Mouse (Mus musculus): Measurements from ENCODE around the gene Maz. TPM values are rescaled to one million over a fixed set of nuclear protein-coding genes. Genes with fewer than 3 reads are reported as not detected.

The Maz gene
- polyA plus RNA-seq, 1 experiment from 2014 or later, result 20.0 TPM

- TF ChIP-seq CTCF (IDR thresholded peaks at IDR 0.05; ENCODE audit: low read depth), result no peak
- no peak for TF ChIP-seq EP300 (IDR thresholded peaks at IDR 0.05; ENCODE audit: low read depth)
- H3K9ac ChIP-seq (replicated peaks), result no peak overlapping the region
- no peaks in the 10 kb centered on the region for H3K27me3 ChIP-seq (ENCODE audit: insufficient read depth, low read length)
- no peak for DNase-seq
- H3K4me1 ChIP-seq (ENCODE audit: insufficient read depth), result no peaks in the 10 kb centered on the region
- H3K36me3 ChIP-seq (replicated peaks; ENCODE audit: insufficient read depth, low read length), result no peaks in the 10 kb centered on the region
- 63% methylated on average over 5 of the region's 5 CpGs for WGBS (ENCODE audit: insufficient replicate concordance)
- H3K4me3 ChIP-seq (ENCODE audit: low read depth, low read length), result no peak overlapping the region
- H3K27ac ChIP-seq (ENCODE audit: low read depth), result no peak overlapping the region
- H3K9me3 ChIP-seq (ENCODE audit: low read length), result no peaks in the 10 kb centered on the region
- H3K4me2 ChIP-seq (ENCODE audit: low read depth, low read length), result no peak overlapping the region
- ATAC-seq, result no peak
These were observed 28.3 kb upstream of the Maz start for GRCm38 (mm10) chr7:127055026-127055585.

GRCm38 (mm10) chr7:127041851-127042672, 15.2 kb upstream of the Maz start, which contains the start of gene Kif22:
Kif22 (minus strand) TSS chr7:127042471.
- peak; percentile 93 for ATAC-seq
- Histone ChIP-seq H3K4me3 (ENCODE audit: low read depth, low read length) (peak within 1 kb of the TSS; percentile 94), H3K9me3 (ENCODE audit: low read length) (no peaks in the 10 kb centered on the region), H3K27me3 (ENCODE audit: insufficient read depth, low read length) (no peaks in the 10 kb centered on the region), H3K4me1 (ENCODE audit: insufficient read depth) (peaks cover 13% of the 10 kb centered on the region), H3K27ac (ENCODE audit: low read depth) (peak within 1 kb of the TSS; percentile 81), H3K36me3 (replicated peaks; ENCODE audit: insufficient read depth, low read length) (0 out of 2 replicates have a peak, but pooled peaks cover 4% of the 10 kb centered on the region), H3K9ac (replicated peaks) (peak within 1 kb of the TSS; percentile 92), H3K4me2 (ENCODE audit: low read depth, low read length) (peak within 1 kb of the TSS; percentile 71)
- WGBS (ENCODE audit: insufficient replicate concordance), result under 1% methylated on average over 53 of the region's 53 CpGs
- peak; percentile 92 for DNase-seq
- TF ChIP-seq EP300 (IDR thresholded peaks at IDR 0.05; ENCODE audit: low read depth) (peak; percentile 74), CTCF (IDR thresholded peaks at IDR 0.05; ENCODE audit: low read depth) (no peak)

GRCm38 (mm10) chr7:127031244-127031643, 4.4 kb upstream of the Maz start:
- H3K9me3 ChIP-seq (ENCODE audit: low read length), result no peaks in the 10 kb centered on the region
- no peak overlapping the region for H3K27ac ChIP-seq (ENCODE audit: low read depth)
- H3K4me3 ChIP-seq (ENCODE audit: low read depth, low read length), result no peak overlapping the region
- no peak overlapping the region for H3K9ac ChIP-seq (replicated peaks)
- DNase-seq (no peak), ATAC-seq (no peak)
- 82% methylated on average over 1 of the region's 1 CpGs for WGBS (ENCODE audit: insufficient replicate concordance)
- H3K4me2 ChIP-seq (ENCODE audit: low read depth, low read length), result no peak overlapping the region
- TF ChIP-seq EP300 (IDR thresholded peaks at IDR 0.05; ENCODE audit: low read depth), result no peak
- no peak for TF ChIP-seq CTCF (IDR thresholded peaks at IDR 0.05; ENCODE audit: low read depth)
- peaks cover 18% of the 10 kb centered on the region for H3K4me1 ChIP-seq (ENCODE audit: insufficient read depth)
- H3K36me3 ChIP-seq (replicated peaks; ENCODE audit: insufficient read depth, low read length), result peaks cover 80% of the 10 kb centered on the region
- H3K27me3 ChIP-seq (ENCODE audit: insufficient read depth, low read length), result no peaks in the 10 kb centered on the region

DNA sequence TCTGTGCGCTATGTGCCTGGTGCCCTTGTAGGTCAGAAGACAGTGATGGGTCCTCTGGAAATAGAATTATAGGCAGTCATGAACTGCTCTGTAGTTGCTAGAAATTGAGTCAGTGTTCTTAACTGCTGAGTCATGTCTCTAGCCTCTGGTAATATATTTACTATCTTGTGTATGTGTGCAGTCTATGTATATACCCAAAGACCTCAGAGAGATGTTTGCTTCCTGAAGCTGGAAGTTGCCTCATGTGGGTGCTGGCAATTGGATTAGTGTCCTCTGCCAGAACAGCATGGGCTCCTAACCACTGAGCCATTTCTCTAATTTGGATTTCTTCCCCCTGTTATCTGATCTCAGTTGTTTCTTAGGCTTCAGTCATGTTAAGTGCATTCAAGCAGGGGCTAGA, 3.3 kb upstream of the Maz start:
- Histone ChIP-seq H3K9ac (replicated peaks) (no peak overlapping the region), H3K27me3 (ENCODE audit: insufficient read depth, low read length) (no peaks in the 10 kb centered on the region), H3K27ac (ENCODE audit: low read depth) (peak overlapping the region; percentile 39), H3K4me1 (ENCODE audit: insufficient read depth) (peaks cover 23% of the 10 kb centered on the region), H3K9me3 (ENCODE audit: low read length) (no peaks in the 10 kb centered on the region), H3K36me3 (replicated peaks; ENCODE audit: insufficient read depth, low read length) (peaks cover 72% of the 10 kb centered on the region), H3K4me3 (ENCODE audit: low read depth, low read length) (no peak overlapping the region), H3K4me2 (ENCODE audit: low read depth, low read length) (no peak overlapping the region)
- 96% methylated on average over 1 of the region's 1 CpGs for WGBS (ENCODE audit: insufficient replicate concordance)
- TF ChIP-seq CTCF (IDR thresholded peaks at IDR 0.05; ENCODE audit: low read depth) (no peak), EP300 (IDR thresholded peaks at IDR 0.05; ENCODE audit: low read depth) (no peak)
- no peak for DNase-seq
- ATAC-seq, result no peak

- 67% methylated on average over 8 of the region's 8 CpGs for WGBS (ENCODE audit: insufficient replicate concordance)
- H3K27me3 ChIP-seq (ENCODE audit: insufficient read depth, low read length), result no peaks in the 10 kb centered on the region
- no peak for ATAC-seq
- TF ChIP-seq CTCF (IDR thresholded peaks at IDR 0.05; ENCODE audit: low read depth) (no peak), EP300 (IDR thresholded peaks at IDR 0.05; ENCODE audit: low read depth) (no peak)
- H3K4me2 ChIP-seq (ENCODE audit: low read depth, low read length), result peak overlapping the region; percentile 98
- peak overlapping the region; percentile 99 for H3K27ac ChIP-seq (ENCODE audit: low read depth)
- H3K4me3 ChIP-seq (ENCODE audit: low read depth, low read length), result peak overlapping the region; percentile 91
- peaks cover 46% of the 10 kb centered on the region for H3K4me1 ChIP-seq (ENCODE audit: insufficient read depth)
- H3K9ac ChIP-seq (replicated peaks), result peak overlapping the region; percentile 98
- peaks cover 64% of the 10 kb centered on the region for H3K36me3 ChIP-seq (replicated peaks; ENCODE audit: insufficient read depth, low read length)
- H3K9me3 ChIP-seq (ENCODE audit: low read length), result no peaks in the 10 kb centered on the region
- DNase-seq, result no peak
These were observed 1.0 kb upstream of the Maz start for GRCm38 (mm10) chr7:127027885-127028284.

- 0% methylated on average over 10 of the region's 48 CpGs for WGBS (ENCODE audit: insufficient replicate concordance)
- DNase-seq (peak; percentile 91), ATAC-seq (peak; percentile 52)
- Histone ChIP-seq H3K27me3 (ENCODE audit: insufficient read depth, low read length) (no peaks in the 10 kb centered on the region), H3K27ac (ENCODE audit: low read depth) (peak overlapping the region; percentile 99), H3K36me3 (replicated peaks; ENCODE audit: insufficient read depth, low read length) (peaks cover 59% of the 10 kb centered on the region), H3K4me1 (ENCODE audit: insufficient read depth) (peaks cover 57% of the 10 kb centered on the region), H3K4me3 (ENCODE audit: low read depth, low read length) (peak overlapping the region; percentile 91), H3K9ac (replicated peaks) (peak overlapping the region; percentile 98), H3K4me2 (ENCODE audit: low read depth, low read length) (peak overlapping the region; percentile 98), H3K9me3 (ENCODE audit: low read length) (no peaks in the 10 kb centered on the region)
- TF ChIP-seq CTCF (IDR thresholded peaks at IDR 0.05; ENCODE audit: low read depth) (no peak), EP300 (IDR thresholded peaks at IDR 0.05; ENCODE audit: low read depth) (no peak)
These were observed 237 bp downstream of the Maz start for GRCm38 (mm10) chr7:127026616-127026983.
